Mouse (Mus musculus) layer of hippocampus, adult 2 months (tissue): Measurements from ENCODE around the gene Slc26a5. TPM values are rescaled to one million over a fixed set of nuclear protein-coding genes. Genes with fewer than 3 reads are reported as not detected.

Experiments used
- DNase-seq, 2 experiments: peaks; one replicate each; pipeline ENCODE4 v3.0.0; 2022; ENCODE audit warnings: low spot score in 2 of 2
- H3K27ac ChIP-seq: fragments of 200-600 bp; 2 replicates; pipeline ENCODE4 v1.8.1; 2022
- H3K4me3 ChIP-seq: fragments of 200-600 bp; 2 replicates; pipeline ENCODE4 v1.8.1; 2022; ENCODE audit warnings: mild to moderate bottlenecking
- CTCF ChIP-seq: fragments of 200-600 bp; conservative IDR thresholded peaks from 2 replicates; pipeline ENCODE4 v1.8.1; 2022; ENCODE audit warnings: antibody characterized with exemption, mild to moderate bottlenecking, moderate library complexity
- total RNA-seq, 2 experiments: library from RNA; stranded (reverse); gene quantifications; 2 replicates each; pipeline ENCODE4 v1.2.3; 2021

The Slc26a5 gene
- total RNA-seq, 2 experiments from 2014 or later: not detected

GRCm38 (mm10) chr5:21789061-21789460 lies 76.3 kb downstream of the Slc26a5 start:
- TF ChIP-seq CTCF: no peak
- Histone ChIP-seq H3K4me3 (peak overlapping the region; percentile 88; the same call in 1 of the 2 replicates), H3K27ac (peak overlapping the region; percentile 94)
- DNase-seq: peak; percentile 32 to 34

GRCm38 (mm10) chr5:21787186-21788105 lies 78.0 kb downstream of the Slc26a5 start:
- TF ChIP-seq CTCF: no peak
- no peak for DNase-seq
- H3K27ac ChIP-seq: peak overlapping the region; percentile 94
- peak overlapping the region; percentile 88 for H3K4me3 ChIP-seq

DNA sequence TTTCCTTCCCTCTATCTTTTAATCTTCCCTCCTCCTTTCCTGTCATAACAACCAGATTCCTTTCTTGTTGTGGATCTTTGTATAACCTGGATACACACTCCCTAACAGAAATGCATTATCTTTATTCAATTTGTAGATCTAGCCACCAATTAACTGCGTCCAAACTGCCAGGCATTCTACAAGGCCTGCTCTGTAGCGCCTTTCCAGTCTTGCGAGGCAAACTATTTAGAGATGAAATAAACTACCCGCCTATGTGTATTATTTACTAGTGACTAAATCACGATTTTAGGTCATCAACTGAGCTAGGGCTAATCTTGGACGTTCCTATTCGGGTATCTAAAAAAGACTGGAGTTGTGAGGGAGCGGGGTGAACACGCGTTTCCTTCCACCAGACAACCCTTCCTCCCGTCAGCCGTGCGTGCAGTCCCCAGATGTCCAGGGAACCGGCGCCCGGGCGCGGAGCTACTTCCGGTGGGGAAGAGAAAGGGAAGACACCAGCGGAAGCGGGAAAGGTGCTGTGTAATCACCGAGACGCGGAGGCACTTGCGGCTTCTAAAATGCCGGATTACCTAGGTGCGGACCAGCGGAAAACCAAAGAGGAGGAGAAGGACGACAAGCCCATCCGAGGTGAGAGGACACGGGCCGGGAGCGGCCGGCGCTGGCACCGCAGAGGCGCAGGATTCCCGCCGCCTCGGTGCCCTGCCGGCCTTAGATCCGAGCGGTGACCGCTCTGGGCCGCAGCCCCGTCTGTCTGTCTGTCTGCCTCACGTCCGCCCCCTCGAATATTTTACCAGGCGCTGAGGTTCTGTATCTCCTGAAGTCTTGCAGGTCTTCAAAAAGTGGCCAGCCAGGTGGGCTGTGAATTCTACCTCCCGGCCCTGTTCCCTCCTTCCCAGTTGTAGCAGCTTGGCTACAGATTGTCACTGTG lies 78.9 kb downstream of the Slc26a5 start:
- 0 out of 2 replicates have a peak, but pooled peaks have one; percentile 2 for TF ChIP-seq CTCF

GRCm38 (mm10) chr5:21785776-21786175 lies 79.6 kb downstream of the Slc26a5 start:
- Histone ChIP-seq H3K27ac (peak overlapping the region; percentile 94), H3K4me3 (no peak overlapping the region; the same call in 1 of the 2 replicates)
- no peak for DNase-seq
- TF ChIP-seq CTCF: no peak

More for the DNA sequence above, 78.9 kb downstream of the Slc26a5 start:
- DNase-seq: peak; percentile 92 to 96
- peak overlapping the region; percentile 94 for H3K27ac ChIP-seq
- peak overlapping the region; percentile 88 for H3K4me3 ChIP-seq

DNA sequence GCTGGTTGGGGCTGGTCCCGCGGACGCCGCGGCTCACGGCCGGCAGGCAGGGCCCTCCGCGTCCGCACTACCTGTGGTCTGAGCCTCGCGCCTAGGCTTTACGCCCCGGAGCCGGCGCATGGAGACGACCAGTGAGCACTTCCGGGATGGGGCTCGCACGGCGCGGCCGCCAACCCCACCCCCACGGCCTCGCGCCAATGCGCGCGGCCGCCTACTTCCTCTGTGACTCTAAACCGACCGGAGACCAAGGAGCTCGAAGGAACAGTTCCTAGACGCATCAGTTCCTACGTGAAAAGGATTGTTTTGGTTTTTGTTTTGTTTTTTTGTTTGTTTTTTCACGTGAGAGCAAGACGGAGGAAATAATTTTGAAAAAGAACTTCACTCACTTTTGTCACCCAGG lies 80.4 kb downstream of the Slc26a5 start, which contains the start of the genes Dnajc2 and Psmc2:
Gene Dnajc2, minus strand, starts transcription at position 199 of the 400 bp plus-strand sequence.
Gene Psmc2, plus strand, starts transcription at position 231 of the 400 bp plus-strand sequence.
- Histone ChIP-seq H3K27ac (peak within 1 kb of the TSS; percentile 94), H3K4me3 (peak within 1 kb of the TSS; percentile 97)
- peak; percentile 90 for DNase-seq
- TF ChIP-seq CTCF: no peak

GRCm38 (mm10) chr5:21784161-21785052 lies 81.0 kb downstream of the Slc26a5 start:
- Histone ChIP-seq H3K4me3 (peak overlapping the region; percentile 97), H3K27ac (peak overlapping the region; percentile 84)
- TF ChIP-seq CTCF: no peak
- DNase-seq: no peak

DNA sequence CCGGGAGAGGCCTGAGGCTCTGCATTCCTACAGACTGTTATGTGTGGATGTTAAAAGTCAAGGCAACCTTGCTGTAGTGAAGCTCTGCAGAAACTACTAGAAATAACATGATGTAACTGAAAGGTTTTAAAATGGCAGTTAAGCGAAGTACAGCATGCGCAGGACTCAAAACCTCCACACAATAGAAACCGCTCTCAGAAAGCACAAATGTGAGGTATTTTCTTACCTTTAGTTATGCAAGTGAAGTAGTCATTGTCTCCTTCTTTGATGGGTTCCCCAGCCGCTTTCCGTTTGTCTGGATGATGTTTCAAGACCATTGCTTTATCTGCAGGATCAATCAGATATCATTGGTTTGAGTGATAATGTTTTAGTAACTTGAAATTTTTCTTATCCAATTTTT lies 88.9 kb downstream of the Slc26a5 start:
- TF ChIP-seq CTCF: no peak
- H3K27ac ChIP-seq: no peak overlapping the region
- H3K4me3 ChIP-seq: no peak overlapping the region
- no peak for DNase-seq

- TF ChIP-seq CTCF: no peak
- DNase-seq: peak; percentile 28 to 50
- Histone ChIP-seq H3K4me3 (no peak overlapping the region), H3K27ac (no peak overlapping the region)
These were observed 95.6 kb downstream of the Slc26a5 start for GRCm38 (mm10) chr5:21769841-21770240.

DNA sequence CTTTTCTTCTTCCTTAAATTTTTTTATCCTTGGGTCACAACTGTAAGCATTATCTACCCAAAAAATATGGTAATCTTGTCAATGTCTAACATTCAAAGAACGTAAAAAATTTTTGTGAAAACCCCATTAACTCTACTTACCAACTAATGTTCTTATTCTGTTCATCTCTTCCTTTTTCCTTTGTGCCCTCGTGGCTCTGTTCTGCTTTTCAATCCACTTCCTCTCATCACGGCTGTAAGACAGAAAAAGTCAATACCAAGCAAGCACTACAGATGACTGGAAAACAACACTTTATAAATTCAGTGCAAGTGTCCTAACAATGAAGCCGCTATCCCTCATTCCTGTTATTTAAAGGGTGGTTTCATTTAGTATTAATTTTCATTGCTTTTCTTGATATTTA lies 96.9 kb downstream of the Slc26a5 start:
- DNase-seq: no peak
- Histone ChIP-seq H3K27ac (no peak overlapping the region), H3K4me3 (no peak overlapping the region)
- TF ChIP-seq CTCF: no peak

Other genes with a start within 250 kb of the Slc26a5 start
- under 1 TPM; 0.29 to 0.41 TPM for gene Fbxl13, start 220.0 kb downstream of the Slc26a5 start, total RNA-seq
- 10 to 100 TPM; 20.6 to 23.3 TPM for gene Armc10, start 219.8 kb downstream of the Slc26a5 start, total RNA-seq
- 10 to 100 TPM; 28.4 to 34.7 TPM for gene Napepld, start 164.2 kb downstream of the Slc26a5 start, total RNA-seq
- gene Pmpcb, start 128.5 kb downstream of the Slc26a5 start, total RNA-seq: 10 to 100 TPM; 72.9 to 73.9 TPM
- 10 to 100 TPM; 28.0 to 34.1 TPM for gene Dnajc2, start 80.4 kb downstream of the Slc26a5 start, total RNA-seq
- gene Psmc2, start 80.3 kb downstream of the Slc26a5 start, total RNA-seq: 100 to 1,000 TPM; 116 to 118 TPM